Mouse (Mus musculus): ENCODE results near the gene Dmrta2. TPM values are rescaled to one million over a fixed set of nuclear protein-coding genes. Genes with fewer than 3 reads are reported as not detected.

Dmrta2 gene
- total RNA-seq, 2 experiments from 2014 or later, result 0.09 TPM; not detected in 1

DNA sequence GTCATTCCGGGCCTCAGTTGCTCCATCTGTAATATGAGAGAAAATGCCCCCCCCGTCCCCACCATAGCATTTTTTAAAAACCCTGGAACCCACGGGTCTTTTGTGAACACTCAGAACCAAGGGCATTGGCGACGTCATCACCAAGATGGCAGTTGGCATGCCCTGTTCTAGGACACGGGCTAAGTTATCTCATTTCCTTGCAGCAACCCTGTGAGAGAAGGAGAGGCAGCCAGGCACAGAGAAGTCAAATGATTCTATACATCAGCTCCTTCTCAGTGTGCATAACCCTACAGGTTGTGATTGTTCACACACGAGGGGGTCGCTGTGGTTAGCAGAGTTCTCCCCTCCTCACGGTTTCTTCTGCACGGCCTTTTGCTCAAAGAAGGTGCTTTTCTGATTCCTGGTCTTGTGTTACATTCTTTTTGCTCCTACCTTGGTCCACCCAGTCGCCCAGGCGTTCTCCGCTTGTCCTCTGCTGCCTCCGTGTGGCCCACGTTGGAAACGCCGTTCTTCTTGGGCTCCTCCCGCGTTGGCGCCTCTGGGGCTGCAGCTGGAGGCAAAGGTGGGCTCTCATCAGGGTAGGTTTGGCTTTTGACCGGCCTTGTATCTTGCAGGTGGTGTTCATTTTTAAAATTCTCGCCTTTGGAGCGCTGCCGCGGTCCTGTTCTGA lies 44.2 kb downstream of the Dmrta2 start:
- DNase-seq, result peak; percentile 90

DNA sequence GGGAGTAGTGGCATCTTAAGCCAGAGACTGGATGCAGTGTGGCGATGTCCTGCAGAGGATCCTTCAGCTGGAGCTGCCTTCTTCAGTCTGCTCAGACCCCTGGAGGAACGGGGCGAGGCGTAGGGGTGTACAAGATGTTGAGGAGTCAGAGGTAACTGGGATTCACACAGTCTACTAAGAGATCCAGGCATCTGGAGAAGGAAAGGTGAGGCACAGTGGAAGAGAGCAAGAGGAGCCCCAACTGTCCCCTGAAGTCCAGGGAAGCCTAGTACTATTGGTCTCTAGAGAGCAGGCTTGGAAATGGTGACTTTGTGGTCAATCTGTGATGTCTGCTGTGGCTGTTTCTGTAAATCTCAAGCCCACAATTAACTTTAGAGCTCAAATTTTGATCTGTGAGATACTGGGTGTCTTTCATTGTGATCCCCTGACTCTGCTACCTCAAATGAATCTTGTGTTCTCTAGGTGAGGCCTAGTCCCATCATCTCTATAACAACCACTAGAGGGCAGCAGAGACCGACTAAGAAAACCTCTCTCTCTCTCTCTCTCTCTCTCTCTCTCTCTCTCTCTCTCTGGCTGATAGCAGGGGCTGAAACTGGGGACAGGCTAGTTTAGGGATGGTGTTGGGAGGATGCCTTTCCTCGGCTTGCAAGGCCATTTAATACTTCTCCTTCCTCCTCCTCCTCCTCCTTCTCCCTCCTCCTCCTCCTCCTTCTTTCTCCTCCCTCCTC lies 50.8 kb downstream of the Dmrta2 start:
- peak; percentile 42 for DNase-seq

DNA sequence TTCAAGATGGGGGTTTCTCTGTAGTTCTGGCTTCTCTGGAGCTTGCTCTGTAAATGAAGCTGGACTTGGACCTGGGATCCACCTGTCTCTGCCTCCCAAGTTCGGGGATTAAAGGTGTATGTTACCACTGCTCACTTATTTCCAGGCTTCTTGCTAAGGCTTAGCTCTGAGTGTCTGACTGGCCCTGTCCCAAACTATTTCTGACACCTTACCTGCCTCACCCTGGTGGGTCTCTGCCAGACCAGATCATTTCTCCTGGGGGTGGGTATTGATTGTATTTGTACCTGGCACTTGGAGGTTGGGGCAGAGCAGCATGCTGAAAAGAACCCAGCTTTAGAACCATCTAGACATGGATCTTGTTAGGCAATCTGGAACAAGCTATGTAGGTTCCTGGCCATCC lies 51.6 kb downstream of the Dmrta2 start:
- DNase-seq, result no peak
